23 mouse cellular contexts compared by ENCODE assay signal in genomic region chr7:37617880-37618279, GRCm38 (mm10).
A peak's percentile ranks its signal among the peaks of the same experiment; 100 is the strongest.
DNase-seq lines count a peak whose midpoint lies in the region; ATAC-seq and TF ChIP-seq lines count a peak whose summit lies in the region.
"Had no signal": no experiment of that assay in that cellular context is flagged by ENCODE, and none has a peak within 500 bp of the region (broad histone marks: within the 10 kb centered on the region; RNA-seq: fewer than 3 reads in every experiment).

No protein-coding gene starts in this region.

- H3K36me3 ChIP-seq in lung, embryonic 14.5 days (ENCODE audit: insufficient read depth) = no peaks in the 10 kb centered on the region
- no peaks in the 10 kb centered on the region for H3K36me3 ChIP-seq in lung, embryonic 16.5 days (ENCODE audit: control insufficient read depth, insufficient read depth, low read length)
- H3K36me3 ChIP-seq: embryonic facial prominence, embryonic 10.5 days; embryonic facial prominence, embryonic 12.5 days; forebrain, embryonic 15.5 days; G1E had no signal

- no peak overlapping the region for H3K4me2 ChIP-seq in lung, embryonic 14.5 days
- H3K4me2 ChIP-seq in lung, embryonic 16.5 days (ENCODE audit: low read depth, low read length) = no peak overlapping the region
- H3K4me2 ChIP-seq: embryonic facial prominence, embryonic 12.5 days; forebrain, embryonic 13.5 days; forebrain, embryonic 15.5 days had no signal

- H3K9ac ChIP-seq in lung, embryonic 14.5 days = no peak overlapping the region
- H3K9ac ChIP-seq in lung, embryonic 16.5 days (ENCODE audit: low read length) = no peak overlapping the region
- H3K9ac ChIP-seq: embryonic facial prominence, embryonic 12.5 days; forebrain, embryonic 13.5 days; forebrain, embryonic 15.5 days had no signal

- ATAC-seq in lung, embryonic 14.5 days (ENCODE audit: insufficient read depth) = peak; percentile 58; the same call in 1 of the 2 replicates
- ATAC-seq in lung, embryonic 16.5 days (ENCODE audit: low read depth) = peak; percentile 77
- 0 out of 2 replicates have a peak, but pooled peaks have one; percentile 18 for ATAC-seq in megakaryocyte, adult 5-6 weeks (ENCODE audit: poor library complexity, severe bottlenecking)
- ATAC-seq: activated CD4-positive, CD25-positive, alpha-beta regulatory T cell, adult 4 months; CD4-positive, CD25-positive, alpha-beta regulatory T cell, adult 4 months; forebrain, embryonic 13.5 days; forebrain, embryonic 15.5 days; Patski had no signal

- 49% methylated on average over 2 of the region's 2 CpGs for WGBS in lung, embryonic 14.5 days
- WGBS in lung, embryonic 16.5 days = 39% methylated on average over 2 of the region's 2 CpGs
- WGBS in lung, adult 2 months = 60% methylated on average over 2 of the region's 2 CpGs

- H3K9me3 ChIP-seq in lung, embryonic 14.5 days (ENCODE audit: low read depth, low read length) = no peaks in the 10 kb centered on the region
- no peaks in the 10 kb centered on the region for H3K9me3 ChIP-seq in lung, embryonic 16.5 days (ENCODE audit: control insufficient read depth, low read length)
- H3K9me3 ChIP-seq: embryonic facial prominence, embryonic 10.5 days; embryonic facial prominence, embryonic 12.5 days; forebrain, embryonic 13.5 days; forebrain, embryonic 15.5 days had no signal

- H3K27ac ChIP-seq in lung, embryonic 14.5 days (ENCODE audit: low read depth) = peak overlapping the region; percentile 12; the same call in 1 of the 2 replicates
- peak overlapping the region; percentile 2; the same call in 1 of the 2 replicates for H3K27ac ChIP-seq in lung, embryonic 16.5 days (ENCODE audit: low read length)
- H3K27ac ChIP-seq: embryonic facial prominence, embryonic 10.5 days; embryonic facial prominence, embryonic 12.5 days; forebrain, embryonic 13.5 days; forebrain, embryonic 15.5 days had no signal

- H3K4me1 ChIP-seq in lung, embryonic 14.5 days (ENCODE audit: insufficient read depth) = no peaks in the 10 kb centered on the region
- H3K4me1 ChIP-seq in lung, embryonic 16.5 days (replicated peaks; ENCODE audit: control insufficient read depth, insufficient read depth, low read length) = no peaks in the 10 kb centered on the region; the same call in 1 of the 2 replicates
- H3K4me1 ChIP-seq in lung, adult 2 months (ENCODE audit: control insufficient read depth, insufficient read depth, low read length) = no peaks in the 10 kb centered on the region
- H3K4me1 ChIP-seq: embryonic facial prominence, embryonic 12.5 days had no signal

- TF ChIP-seq POLR2A in lung, adult 2 months (IDR thresholded peaks at IDR 0.05; ENCODE audit: borderline replicate concordance, extremely low read depth, low read depth, low read length) = no peak

- H3K4me3 ChIP-seq in lung, embryonic 14.5 days (ENCODE audit: low read depth, low read length) = no peak overlapping the region
- no peak overlapping the region for H3K4me3 ChIP-seq in lung, embryonic 16.5 days (ENCODE audit: low read length)
- no peak overlapping the region for H3K4me3 ChIP-seq in lung, adult 2 months (replicated peaks; ENCODE audit: extremely low read depth, low read depth, low read length)
- H3K4me3 ChIP-seq: embryonic facial prominence, embryonic 10.5 days; embryonic facial prominence, embryonic 12.5 days; forebrain, embryonic 13.5 days; forebrain, embryonic 15.5 days had no signal

- DNase-seq in lung, embryonic 14.5 days = peak; percentile 24
- no peak for DNase-seq in lung, postnatal 14 days
- no peak for DNase-seq in lung, adult 2 months
- DNase-seq: adrenal gland, adult 8-10 months; adrenal gland, postnatal 14 days; adrenal gland, postnatal 36 days; B cell, adult 2 months; cerebellum, adult 11-12 months; cerebellum, adult 2 months; cerebellum, adult 9-10 months; cerebellum, postnatal 10 days; cerebellum, postnatal 25 days had no signal

- no peaks in the 10 kb centered on the region for H3K27me3 ChIP-seq in lung, embryonic 14.5 days (ENCODE audit: insufficient read depth, low read length)
- H3K27me3 ChIP-seq in lung, embryonic 16.5 days (ENCODE audit: control insufficient read depth, insufficient read depth, low read depth, low read length) = no peaks in the 10 kb centered on the region
- H3K27me3 ChIP-seq: CH12.LX; forebrain, embryonic 13.5 days; forebrain, embryonic 15.5 days; Patski had no signal

- no peak for TF ChIP-seq CTCF in lung, embryonic 14.5 days (IDR thresholded peaks at IDR 0.05; ENCODE audit: low read depth)
- TF ChIP-seq CTCF in lung, adult 2 months (IDR thresholded peaks at IDR 0.05; ENCODE audit: insufficient read depth, low read length) = no peak

Comparison
In these comparisons a context has a peak if more than half of its experiments do, and no peak if none do; other contexts are left out.
1. ATAC-seq: peak in every context shown above with its lines; median percentile 77 in lung, embryonic 16.5 days; 58 in lung, embryonic 14.5 days; 18 in megakaryocyte, adult 5-6 weeks.